Mouse (Mus musculus) erythroblast, embryonic 14.5 days (primary cell): ENCODE measurements around the gene S1pr3.

Experiments used
- GATA1 ChIP-seq: IDR thresholded peaks from 2 replicates; pipeline ENCODE4 v1.6.1; 2012; ENCODE audit warnings: low read length, inconsistent platforms, mixed read lengths
- TAL1 ChIP-seq: IDR thresholded peaks from 3 replicates; pipeline ENCODE4 v1.6.1; 2012; ENCODE audit warnings: low read length, inconsistent platforms, mixed read lengths

- TF ChIP-seq GATA1 (no peak), TAL1 (no peak)
Measured at GRCm38 (mm10) chr13:51435146-51435545, 26.7 kb downstream of the S1pr3 start.
